Mouse (Mus musculus) C2C12 (cell line): ENCODE results near the gene Tmem106c. TPM values are rescaled to one million over a fixed set of nuclear protein-coding genes. Genes with fewer than 3 reads are reported as not detected.

Source experiments
- H3K27me3 ChIP-seq: one replicate; pipeline ENCODE4 v1.6.1; 2011; ENCODE audit not compliant: control insufficient read depth, insufficient read depth, insufficient read length
- H3K36me3 ChIP-seq: one replicate; pipeline ENCODE4 v1.6.1; 2011; ENCODE audit not compliant: control insufficient read depth, insufficient read depth
- H3K4me3 ChIP-seq: one replicate; pipeline ENCODE4 v1.5.1; 2011; ENCODE audit warnings: mild to moderate bottlenecking, control low read depth; ENCODE audit not compliant: poor library complexity, insufficient read depth, severe bottlenecking
- H3K79me2 ChIP-seq: one replicate; pipeline ENCODE4 v1.6.1; 2011; ENCODE audit not compliant: control insufficient read depth, insufficient read depth
- H3K79me3 ChIP-seq: one replicate; pipeline ENCODE4 v1.6.1; 2011; ENCODE audit warnings: low read depth, control low read depth
- H3ac ChIP-seq: one replicate; pipeline ENCODE3; 2011; ENCODE audit warnings: low read depth; ENCODE audit not compliant: control insufficient read depth, insufficient read length
- CEBPB ChIP-seq: IDR thresholded peaks from one replicate; pipeline ENCODE4 v1.6.1; 2011; ENCODE audit warnings: low read depth, mild to moderate bottlenecking, control low read depth, moderate library complexity
- CTCF ChIP-seq: IDR thresholded peaks from one replicate; pipeline ENCODE4 v1.5.1; 2011; ENCODE audit not compliant: control insufficient read depth, insufficient read depth, insufficient read length
- FOSL1 ChIP-seq: IDR thresholded peaks from one replicate; pipeline ENCODE4 v1.8.0; 2011; ENCODE audit warnings: mild to moderate bottlenecking, low read length; ENCODE audit not compliant: poor library complexity, insufficient read depth, severe bottlenecking
- MAX ChIP-seq: IDR thresholded peaks from one replicate; pipeline ENCODE4 v1.6.1; 2011; ENCODE audit warnings: mild to moderate bottlenecking, control low read depth
- MYOD1 ChIP-seq: IDR thresholded peaks from one replicate; pipeline ENCODE4 v1.6.1; 2011; ENCODE audit warnings: low read depth; ENCODE audit not compliant: control insufficient read depth, insufficient read length
- MYOG ChIP-seq: IDR thresholded peaks from one replicate; pipeline ENCODE4 v1.6.1; 2011; ENCODE audit not compliant: control insufficient read depth, insufficient read length; ENCODE audit errors: extremely low read depth
- USF1 ChIP-seq: IDR thresholded peaks from one replicate; pipeline ENCODE4 v1.6.1; 2011; ENCODE audit warnings: low read depth, mild to moderate bottlenecking, control low read depth, moderate library complexity
- polyA plus RNA-seq: library from polyadenylated mRNA; unstranded; fragments of >200 nt; fragmentation: generic; extraction: Trizol; gene quantifications from one replicate; pipeline ENCODE4 v1.2.1, GENCODE M21; 2012; ENCODE audit warnings: missing spikeins

Gene Tmem106c
- polyA plus RNA-seq, 1 experiment: 7.6 TPM

GRCm38 (mm10) chr15:97955286-97955685 lies 8.7 kb upstream of the Tmem106c start:
- Histone ChIP-seq H3K79me3 (no peaks in the 10 kb centered on the region), H3K36me3 (no peaks in the 10 kb centered on the region), H3ac (no peak overlapping the region), H3K79me2 (no peaks in the 10 kb centered on the region), H3K27me3 (peaks cover 46% of the 10 kb centered on the region), H3K4me3 (no peak overlapping the region)
- TF ChIP-seq CEBPB (no peak), MAX (no peak), USF1 (no peak), MYOG (no peak), MYOD1 (no peak), FOSL1 (no peak), CTCF (no peak)

GRCm38 (mm10) chr15:97955742-97956141 lies 8.3 kb upstream of the Tmem106c start:
- TF ChIP-seq MYOD1: no peak
- no peak for TF ChIP-seq CEBPB
- TF ChIP-seq USF1: no peak
- H3ac ChIP-seq: no peak overlapping the region
- no peak overlapping the region for H3K4me3 ChIP-seq
- no peaks in the 10 kb centered on the region for H3K79me3 ChIP-seq
- H3K79me2 ChIP-seq: no peaks in the 10 kb centered on the region
- H3K36me3 ChIP-seq: no peaks in the 10 kb centered on the region
- peaks cover 46% of the 10 kb centered on the region for H3K27me3 ChIP-seq

- Histone ChIP-seq H3K79me2 (no peaks in the 10 kb centered on the region), H3K4me3 (no peak overlapping the region), H3K36me3 (no peaks in the 10 kb centered on the region), H3K79me3 (no peaks in the 10 kb centered on the region), H3K27me3 (peaks cover 43% of the 10 kb centered on the region), H3ac (no peak overlapping the region)
- no peak for TF ChIP-seq USF1
- TF ChIP-seq MAX: no peak
- no peak for TF ChIP-seq MYOD1
- TF ChIP-seq CEBPB: no peak
- TF ChIP-seq FOSL1: no peak
- TF ChIP-seq MYOG: no peak
- no peak for TF ChIP-seq CTCF
Observed at GRCm38 (mm10) chr15:97956416-97956815, 7.6 kb upstream of the Tmem106c start.

DNA sequence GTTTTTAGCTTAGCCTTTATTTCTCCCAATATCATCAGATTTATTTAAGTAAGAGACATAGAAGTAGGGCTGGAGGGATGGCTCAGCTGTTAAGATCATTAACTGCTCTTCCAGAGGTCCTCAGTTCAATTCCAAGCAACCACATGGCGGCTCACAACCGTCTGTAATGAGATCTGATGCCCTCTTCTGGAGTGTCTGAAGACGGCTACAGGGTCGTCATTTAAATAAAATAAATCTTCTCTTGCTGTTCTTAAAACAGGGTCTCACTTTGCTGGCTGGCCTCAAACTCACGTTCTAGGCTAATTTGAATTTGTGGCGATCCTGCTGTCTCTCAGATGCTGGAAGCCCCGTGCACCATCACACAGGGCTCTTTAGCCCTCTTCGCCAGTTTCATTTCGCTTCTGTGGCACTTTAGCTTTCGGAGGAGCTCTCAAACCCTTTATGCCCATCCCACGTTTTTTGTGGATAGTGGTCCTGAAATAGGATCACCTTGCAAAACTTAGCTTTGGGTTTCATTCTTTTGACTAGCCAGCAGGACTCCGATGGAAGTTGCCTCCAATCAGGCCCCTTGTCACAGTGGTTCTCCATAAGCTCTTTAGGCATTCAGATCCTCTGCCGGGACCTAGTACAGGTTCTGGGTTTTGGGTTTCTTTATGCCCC lies 541 bp upstream of the Tmem106c start:
- Histone ChIP-seq H3K36me3 (no peaks in the 10 kb centered on the region), H3K27me3 (peaks cover 32% of the 10 kb centered on the region), H3K79me2 (no peaks in the 10 kb centered on the region), H3ac (peak overlapping the region; percentile 39), H3K79me3 (no peaks in the 10 kb centered on the region), H3K4me3 (peak overlapping the region; percentile 44)
- no peak for TF ChIP-seq USF1
- no peak for TF ChIP-seq MAX
- no peak for TF ChIP-seq MYOD1
- no peak for TF ChIP-seq CEBPB
- TF ChIP-seq CTCF: no peak

- Histone ChIP-seq H3K79me3 (no peaks in the 10 kb centered on the region), H3K27me3 (peaks cover 36% of the 10 kb centered on the region), H3K79me2 (no peaks in the 10 kb centered on the region), H3ac (no peak overlapping the region), H3K4me3 (peak overlapping the region; percentile 44), H3K36me3 (no peaks in the 10 kb centered on the region)
- TF ChIP-seq USF1: no peak
- TF ChIP-seq MAX: no peak
- no peak for TF ChIP-seq CTCF
- TF ChIP-seq CEBPB: no peak
- no peak for TF ChIP-seq FOSL1
- TF ChIP-seq MYOD1: no peak
- TF ChIP-seq MYOG: no peak
Observed at GRCm38 (mm10) chr15:97964836-97965187, 812 bp downstream of the Tmem106c start.

DNA sequence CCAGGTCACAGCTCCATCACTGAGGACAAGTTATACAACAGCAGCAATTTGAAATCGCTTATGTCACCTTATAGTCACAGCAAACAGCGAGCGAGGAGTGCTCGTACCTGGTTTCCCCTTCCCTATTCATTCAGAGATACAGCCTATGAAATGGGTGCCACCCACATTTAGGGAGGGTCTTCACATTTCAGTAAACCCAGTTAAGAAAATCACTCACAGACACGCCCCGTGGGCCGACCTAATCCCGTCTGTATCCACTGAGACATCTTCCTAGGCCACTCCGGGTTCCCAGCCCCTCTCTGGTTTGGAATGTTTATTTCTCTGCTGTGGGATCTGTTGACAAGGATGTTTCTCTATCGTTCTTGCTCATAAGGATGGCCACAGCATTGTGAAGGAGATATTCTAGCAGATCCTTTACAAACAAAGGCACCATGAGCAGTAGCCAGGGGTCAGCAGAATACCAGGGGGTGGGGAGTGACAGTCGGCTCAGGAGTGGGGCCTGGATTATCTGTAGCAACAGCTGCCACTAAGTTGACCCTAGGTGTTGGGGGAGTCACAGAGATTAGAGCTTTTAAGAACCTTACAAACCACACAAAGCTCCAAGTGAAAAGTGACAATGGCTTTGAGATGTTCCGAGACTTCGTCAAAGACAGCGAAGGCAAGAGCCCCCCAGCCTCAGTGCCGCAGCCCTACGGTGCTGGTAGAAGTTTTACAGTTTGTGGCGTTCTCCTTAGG lies 1.5 kb downstream of the Tmem106c start:
- Histone ChIP-seq H3K79me3 (no peaks in the 10 kb centered on the region), H3K79me2 (no peaks in the 10 kb centered on the region), H3K36me3 (no peaks in the 10 kb centered on the region), H3K4me3 (no peak overlapping the region), H3K27me3 (peaks cover 39% of the 10 kb centered on the region), H3ac (no peak overlapping the region)
- TF ChIP-seq CTCF: no peak
- no peak for TF ChIP-seq CEBPB
- TF ChIP-seq MYOD1: no peak
- no peak for TF ChIP-seq MYOG
- TF ChIP-seq MAX: no peak
- TF ChIP-seq USF1: no peak
- no peak for TF ChIP-seq FOSL1
